Mouse (Mus musculus) kidney, postnatal 0 days (tissue): ENCODE results near the gene Ostf1. TPM values are rescaled to one million over a fixed set of nuclear protein-coding genes. Genes with fewer than 3 reads are reported as not detected.

Experiments used
- ATAC-seq: fragments of 200-750 bp; cut with Nextera tagmentation; replicated peaks from 2 replicates; pipeline ENCODE4 v1.8.0; 2017; ENCODE audit warnings: low read depth, moderate number of reproducible peaks, moderate TSS enrichment, moderate library complexity; ENCODE audit not compliant: low FRiP score
- DNase-seq: peaks from one replicate; pipeline ENCODE4 v3.0.0-alpha.2; 2016; ENCODE audit warnings: low spot score
- H3K27ac ChIP-seq: fragments of 300-500 bp; sonication (generic); 2 replicates; pipeline ENCODE4 v1.5.1; 2014; ENCODE audit warnings: mild to moderate bottlenecking
- H3K27me3 ChIP-seq: fragments of 300-500 bp; sonication (generic); 2 replicates; pipeline ENCODE4 v1.6.1; 2014; ENCODE audit warnings: low read length, mixed read lengths; ENCODE audit not compliant: insufficient read depth
- H3K36me3 ChIP-seq: fragments of 300-500 bp; sonication (generic); 2 replicates; pipeline ENCODE4 v1.6.1; 2014; ENCODE audit warnings: low read length, mixed read lengths; ENCODE audit not compliant: insufficient read depth
- H3K4me1 ChIP-seq: fragments of 300-500 bp; sonication (generic); replicated peaks from 2 replicates; pipeline ENCODE4 v1.6.1; 2014; ENCODE audit warnings: antibody characterized with exemption, low read length, mixed read lengths; ENCODE audit not compliant: insufficient read depth
- H3K4me2 ChIP-seq: fragments of 300-500 bp; sonication (generic); 2 replicates; pipeline ENCODE4 v1.6.1; 2014; ENCODE audit warnings: mild to moderate bottlenecking, low read length, moderate library complexity, mixed read lengths
- H3K4me3 ChIP-seq: fragments of 300-500 bp; sonication (generic); replicated peaks from 2 replicates; pipeline ENCODE4 v1.5.1; 2014; ENCODE audit warnings: low read depth, low read length
- H3K9ac ChIP-seq: fragments of 300-500 bp; sonication (generic); 2 replicates; pipeline ENCODE4 v1.6.1; 2014; ENCODE audit warnings: low read depth, low read length
- H3K9me3 ChIP-seq: fragments of 300-500 bp; sonication (generic); replicated peaks from 2 replicates; pipeline ENCODE4 v1.6.1; 2016; ENCODE audit warnings: low read length, inconsistent platforms, mixed read lengths
- CTCF ChIP-seq: IDR thresholded peaks from 2 replicates; pipeline ENCODE4 v1.5.1; 2016; ENCODE audit warnings: antibody characterized with exemption, low read depth, mild to moderate bottlenecking, moderate library complexity
- WGBS: fragments of 180-500 bp; shearing (Covaris S2); extraction: QIAGEN DNeasy Blood & Tissue Kit; methylation state at CpG from one replicate; pipeline ENCODE4 v1.1.7; 2014; 5-methylcytosine and 5-hydroxymethylcytosine counted together
- polyA plus RNA-seq: library from polyadenylated mRNA; unstranded; fragments of >200 nt; fragmentation: Nextera tagmentation; extraction: Ambion mirVana; gene quantifications from 2 replicates; pipeline ENCODE4 v1.2.1, GENCODE M21; 2015

Gene Ostf1
- polyA plus RNA-seq, 1 experiment from 2014 or later = 191 TPM

- Histone ChIP-seq H3K9ac (no peak overlapping the region), H3K27me3 (no peaks in the 10 kb centered on the region), H3K4me1 (no peaks in the 10 kb centered on the region), H3K4me3 (no peak overlapping the region), H3K36me3 (no peaks in the 10 kb centered on the region), H3K27ac (no peak overlapping the region), H3K4me2 (no peak overlapping the region), H3K9me3 (no peaks in the 10 kb centered on the region)
- ATAC-seq (no peak), DNase-seq (peak; percentile 60)
- TF ChIP-seq CTCF = peak; percentile 79
- 77% methylated on average over 1 of the region's 1 CpGs for WGBS
These were observed 73.9 kb downstream of the Ostf1 start for GRCm38 (mm10) chr19:18557708-18558107.

- Histone ChIP-seq H3K9ac (no peak overlapping the region), H3K4me3 (no peak overlapping the region), H3K27ac (no peak overlapping the region), H3K4me2 (no peak overlapping the region), H3K27me3 (no peaks in the 10 kb centered on the region), H3K9me3 (no peaks in the 10 kb centered on the region), H3K36me3 (no peaks in the 10 kb centered on the region), H3K4me1 (no peaks in the 10 kb centered on the region)
- ATAC-seq = no peak
- WGBS = 94% methylated on average over 2 of the region's 2 CpGs
- no peak for DNase-seq
- no peak for TF ChIP-seq CTCF
These were observed 76.0 kb downstream of the Ostf1 start for GRCm38 (mm10) chr19:18555645-18556044.

- H3K9me3 ChIP-seq = no peaks in the 10 kb centered on the region
- H3K4me1 ChIP-seq = no peaks in the 10 kb centered on the region
- H3K36me3 ChIP-seq = no peaks in the 10 kb centered on the region
- H3K4me2 ChIP-seq = no peak overlapping the region
- peak; percentile 91 for TF ChIP-seq CTCF
- H3K27ac ChIP-seq = no peak overlapping the region
- 4% methylated on average over 4 of the region's 4 CpGs for WGBS
- no peaks in the 10 kb centered on the region for H3K27me3 ChIP-seq
- no peak overlapping the region for H3K9ac ChIP-seq
- DNase-seq (peak; percentile 93), ATAC-seq (no peak)
- no peak overlapping the region for H3K4me3 ChIP-seq
These were observed 83.0 kb downstream of the Ostf1 start for GRCm38 (mm10) chr19:18548668-18549067.

Other genes starting within 250 kb of the Ostf1 start
- gene Nmrk1, start 127 bp upstream of the Ostf1 start, polyA plus RNA-seq = 20.6 and 24.7 TPM in 2 replicates
- 32.2 and 35.9 TPM in 2 replicates for gene Carnmt1, start 38.9 kb upstream of the Ostf1 start, polyA plus RNA-seq
- gene D030056L22Rik, start 81.4 kb upstream of the Ostf1 start, polyA plus RNA-seq = 28.3 and 31.0 TPM in 2 replicates
- 1.2 and 1.4 TPM in 2 replicates for gene Trpm6, start 118.2 kb upstream of the Ostf1 start, polyA plus RNA-seq